8 mouse cellular contexts compared by ENCODE assay signal in the genomic region with DNA sequence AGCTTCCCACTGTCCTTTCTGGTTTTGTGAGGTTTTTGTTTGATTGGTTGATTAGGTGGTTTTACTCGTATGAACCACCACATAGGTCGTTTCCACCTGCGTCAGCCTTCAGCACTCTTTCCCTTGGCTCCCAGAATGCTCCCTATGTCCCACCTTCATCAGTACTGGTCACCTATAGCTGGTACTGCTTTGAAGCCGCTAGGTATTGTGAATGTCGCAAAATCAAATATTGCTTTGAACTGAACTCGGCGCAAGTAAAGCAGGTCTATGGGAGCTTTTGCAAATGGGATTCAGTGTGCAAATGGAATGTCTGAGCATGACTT. TPM values are rescaled to one million over a fixed set of nuclear protein-coding genes. Genes with fewer than 3 reads are reported as not detected.
A peak's percentile ranks its signal among the peaks of the same experiment; 100 is the strongest.
DNase-seq lines count a peak whose midpoint lies in the region; ATAC-seq and TF ChIP-seq lines count a peak whose summit lies in the region.

No protein-coding gene starts in this region.

- peaks cover 17% of the 10 kb centered on the region for H3K4me1 ChIP-seq in testis, adult 2 months (ENCODE audit: control insufficient read depth, insufficient read depth, low read length)
- H3K4me1 ChIP-seq in liver, embryonic 12.5 days = peaks cover 67% of the 10 kb centered on the region

- TF ChIP-seq CTCF in testis, adult 2 months (IDR thresholded peaks at IDR 0.05; ENCODE audit: control insufficient read depth, insufficient read depth, insufficient replicate concordance, low read depth, low read length) = no peak

- H3K27ac ChIP-seq in testis, adult 2 months (ENCODE audit: control insufficient read depth, insufficient read depth, low read depth, low read length) = no peak overlapping the region; the same call in 1 of the 2 replicates
- H3K27ac ChIP-seq in liver, embryonic 12.5 days = peak overlapping the region; percentile 90

- no peaks in the 10 kb centered on the region for H3K27me3 ChIP-seq in testis, adult 2 months (ENCODE audit: control insufficient read depth, insufficient read depth, low read length)
- no peaks in the 10 kb centered on the region for H3K27me3 ChIP-seq in liver, embryonic 12.5 days (replicated peaks)

- peak overlapping the region; percentile 99 for H3K4me3 ChIP-seq in testis, adult 2 months (ENCODE audit: control insufficient read depth, low read depth, low read length)
- H3K4me3 ChIP-seq in liver, embryonic 12.5 days = peak overlapping the region; percentile 95

- no peak for DNase-seq in cerebellum, postnatal 4 days (ENCODE audit: low spot score in 2 of 2)
- DNase-seq in testis, postnatal 10 days (ENCODE audit: low spot score) = no peak
- DNase-seq in adrenal gland, postnatal 25 days = no peak
- DNase-seq in gastrocnemius, postnatal 25 days = no peak
- no peak for DNase-seq in left cerebral cortex, adult 18-20 months (ENCODE audit: low spot score in 2 of 2)

- peak overlapping the region; percentile 96 for H3K9ac ChIP-seq in liver, embryonic 12.5 days

- no peaks in the 10 kb centered on the region for H3K36me3 ChIP-seq in testis, adult 2 months (ENCODE audit: control insufficient read depth, insufficient read depth, low read length)
- peaks cover 12% of the 10 kb centered on the region; the same call in 1 of the 2 replicates for H3K36me3 ChIP-seq in liver, embryonic 12.5 days

- 0 out of 2 replicates have a peak, but pooled peaks have one; percentile 6 for ATAC-seq in cerebellum, adult (ENCODE audit: insufficient number of reproducible peaks, low FRiP score, low TSS enrichment)
- ATAC-seq in liver, embryonic 12.5 days = peak; percentile 5; the same call in 1 of the 2 replicates

- no peaks in the 10 kb centered on the region for H3K9me3 ChIP-seq in liver, embryonic 12.5 days (replicated peaks)

- WGBS in liver, embryonic 12.5 days (ENCODE audit: insufficient replicate concordance) = 16% methylated on average over 7 of the region's 7 CpGs

- peak overlapping the region; percentile 98 for H3K4me2 ChIP-seq in liver, embryonic 12.5 days

- no peak for TF ChIP-seq POLR2A in testis, adult 2 months (IDR thresholded peaks at IDR 0.05; ENCODE audit: control insufficient read depth, low read depth, low read length)

RNA-seq across cellular contexts. Expression of a gene that starts 0.7 kb away (rescaled TPM):
- 20.3 and 20.4 TPM in 2 replicates for polyA plus RNA-seq in testis, adult 2 months (2012; rRNA removed)
- polyA plus RNA-seq in liver, embryonic 12.5 days (2016; fragmentation: Nextera tagmentation; extraction: Ambion mirVana) = 21.9 and 24.5 TPM in 2 replicates
- total RNA-seq in adrenal gland, postnatal 25 days (2021) = 53.0 and 56.6 TPM in 2 replicates
- 10 to 100 TPM; 31.0 to 32.9 TPM for total RNA-seq in gastrocnemius, postnatal 25 days (2021)
- 10 to 100 TPM; 84.4 to 85.7 TPM for total RNA-seq in left cerebral cortex, adult 18-20 months (2021)
